Mouse (Mus musculus): ENCODE measurements around the gene Tenm1. TPM values are rescaled to one million over a fixed set of nuclear protein-coding genes. Genes with fewer than 3 reads are reported as not detected.

Tenm1 gene
- total and polyA plus RNA-seq, 3 experiments = not detected

DNA sequence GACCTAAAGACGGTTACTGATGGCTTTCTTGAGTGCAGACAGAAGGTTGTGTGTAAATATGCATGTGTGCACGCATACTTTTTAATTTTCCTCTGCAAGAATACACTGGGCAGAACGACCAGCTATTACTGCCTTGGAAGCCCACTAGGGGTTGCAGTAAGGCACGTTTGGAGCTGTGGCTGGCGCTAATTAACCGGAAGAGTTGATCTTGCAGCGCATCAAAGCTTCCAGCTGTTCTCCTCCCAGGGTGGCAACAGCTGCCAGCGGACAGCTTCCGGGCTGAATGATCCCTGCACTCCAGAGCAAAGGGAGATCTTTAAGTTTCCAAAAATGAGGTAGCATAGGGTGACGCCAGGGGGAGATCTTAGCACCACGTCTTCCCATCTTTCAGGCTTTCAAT is 1.7 kb upstream of the Tenm1 start:
- H3K27ac ChIP-seq (ENCODE audit: control insufficient read depth, low read depth, low read length) = no peak overlapping the region

GRCm38 (mm10) chrX:43429982-43430531 is 1.1 kb upstream of the Tenm1 start:
- Histone ChIP-seq H3K9ac (ENCODE audit: control insufficient read depth, low read depth, low read length, poor library complexity, severe bottlenecking) (no peak overlapping the region), H3K36me3 (ENCODE audit: control insufficient read depth in 1 of 2, insufficient read depth in 2 of 2, low read length in 2 of 2) (no peaks in the 10 kb centered on the region), H3K27me3 (ENCODE audit: control insufficient read depth in 1 of 2, insufficient read depth in 2 of 2, low read length in 2 of 2) (no peaks in the 10 kb centered on the region), H3K9me3 (replicated peaks; ENCODE audit: insufficient read depth, low read length) (no peaks in the 10 kb centered on the region), H3K27ac (ENCODE audit: control insufficient read depth, low read depth, low read length) (no peak overlapping the region), H3K4me1 (ENCODE audit: control insufficient read depth in 1 of 2, insufficient read depth in 2 of 2, low read length in 2 of 2) (no peaks in the 10 kb centered on the region), H3K79me2 (ENCODE audit: control insufficient read depth, insufficient read depth, low read length, poor library complexity) (no peaks in the 10 kb centered on the region), H3K4me3 (ENCODE audit: control insufficient read depth in 1 of 2, insufficient read depth in 1 of 2, low read depth in 2 of 2, low read length in 2 of 2) (no peak overlapping the region)
- TF ChIP-seq ZMIZ1 (IDR thresholded peaks at IDR 0.05; ENCODE audit: low read depth, low read length) (no peak), RAD21 (IDR thresholded peaks at IDR 0.05; ENCODE audit: low read depth, low read length) (no peak), MAX (IDR thresholded peaks at IDR 0.05; ENCODE audit: low read length) (no peak), CTCF (IDR thresholded peaks at IDR 0.05 in 2 of 3, conservative IDR thresholded peaks at IDR 0.05 in 1 of 3; ENCODE audit: control insufficient read depth in 1 of 3, insufficient read depth in 1 of 3, low read depth in 2 of 3, low read length in 3 of 3, poor library complexity in 1 of 3, severe bottlenecking in 1 of 3) (no peak), GATA1 (IDR thresholded peaks at IDR 0.05; ENCODE audit: low read depth, low read length) (no peak), NELFE (IDR thresholded peaks at IDR 0.05; ENCODE audit: low read depth, low read length) (no peak), ZNF384 (IDR thresholded peaks at IDR 0.05; ENCODE audit: low read depth, low read length) (no peak), EP300 (IDR thresholded peaks at IDR 0.05; ENCODE audit: low read depth in 1 of 2, low read length in 2 of 2) (no peak), JUND (IDR thresholded peaks at IDR 0.05; ENCODE audit: low read depth, low read length) (no peak), MXI1 (IDR thresholded peaks at IDR 0.05; ENCODE audit: low read depth, low read length) (no peak), POLR2AphosphoS5 (IDR thresholded peaks at IDR 0.05; ENCODE audit: borderline replicate concordance, low read depth, low read length) (no peak), KAT2A (conservative IDR thresholded peaks at IDR 0.05; ENCODE audit: low read depth, low read length) (no peak), USF1 (IDR thresholded peaks at IDR 0.05; ENCODE audit: low read depth, low read length) (no peak)
- no peak for DNase-seq (ENCODE audit: low read depth, low spot score)

More for the DNA sequence above, 1.7 kb upstream of the Tenm1 start:
- DNase-seq (ENCODE audit: low read depth, low spot score) = no peak
- H3K4me1 ChIP-seq (ENCODE audit: control insufficient read depth in 1 of 2, insufficient read depth in 2 of 2, low read length in 2 of 2) = no peaks in the 10 kb centered on the region
- H3K36me3 ChIP-seq (ENCODE audit: control insufficient read depth in 1 of 2, insufficient read depth in 2 of 2, low read length in 2 of 2) = no peaks in the 10 kb centered on the region
- TF ChIP-seq RCOR1 (IDR thresholded peaks at IDR 0.05; ENCODE audit: low read depth, low read length) (no peak), GATA1 (IDR thresholded peaks at IDR 0.05; ENCODE audit: low read depth, low read length) (no peak), USF1 (IDR thresholded peaks at IDR 0.05; ENCODE audit: low read depth, low read length) (no peak), RAD21 (IDR thresholded peaks at IDR 0.05; ENCODE audit: low read depth, low read length) (no peak), HCFC1 (IDR thresholded peaks at IDR 0.05; ENCODE audit: low read depth, low read length) (no peak), MYC (IDR thresholded peaks at IDR 0.05; ENCODE audit: low read depth, low read length) (no peak), ETS1 (IDR thresholded peaks at IDR 0.05; ENCODE audit: low read depth, low read length) (no peak), MEF2A (IDR thresholded peaks at IDR 0.05; ENCODE audit: extremely low read depth, insufficient replicate concordance, low read depth, low read length, poor library complexity, severe bottlenecking) (no peak), SIN3A (IDR thresholded peaks at IDR 0.05; ENCODE audit: low read length) (no peak), CHD2 (IDR thresholded peaks at IDR 0.05; ENCODE audit: low read length) (no peak), POLR2AphosphoS2 (IDR thresholded peaks at IDR 0.05; ENCODE audit: low read length) (no peak), ZNF384 (IDR thresholded peaks at IDR 0.05; ENCODE audit: low read depth, low read length) (no peak), CTCF (IDR thresholded peaks at IDR 0.05 in 2 of 3, conservative IDR thresholded peaks at IDR 0.05 in 1 of 3; ENCODE audit: control insufficient read depth in 1 of 3, insufficient read depth in 1 of 3, low read depth in 2 of 3, low read length in 3 of 3, poor library complexity in 1 of 3, severe bottlenecking in 1 of 3) (no peak)
- H3K9me3 ChIP-seq (replicated peaks; ENCODE audit: insufficient read depth, low read length) = no peaks in the 10 kb centered on the region
- H3K4me3 ChIP-seq (ENCODE audit: control insufficient read depth in 1 of 2, insufficient read depth in 1 of 2, low read depth in 2 of 2, low read length in 2 of 2) = no peak overlapping the region
- H3K9ac ChIP-seq (ENCODE audit: control insufficient read depth, low read depth, low read length, poor library complexity, severe bottlenecking) = no peak overlapping the region
- H3K79me2 ChIP-seq (ENCODE audit: control insufficient read depth, insufficient read depth, low read length, poor library complexity) = no peaks in the 10 kb centered on the region
- no peaks in the 10 kb centered on the region for H3K27me3 ChIP-seq (ENCODE audit: control insufficient read depth in 1 of 2, insufficient read depth in 2 of 2, low read length in 2 of 2)
